Mouse (Mus musculus) hematopoietic stem cell, adult 5-6 weeks (primary cell): ENCODE measurements around the gene Aox3. TPM values are rescaled to one million over a fixed set of nuclear protein-coding genes. Genes with fewer than 3 reads are reported as not detected.

Experiments
- ATAC-seq, 2 experiments: fragments of 125-278 bp in 1 of 2; replicated peaks in 1 of 2; 2 replicates each; pipeline ENCODE4 v1.8.0; 2016 to 2017; ENCODE audit warnings: inconsistent platforms in 2 of 2, mild to moderate bottlenecking in 2 of 2, moderate number of reproducible peaks in 2 of 2, low read depth in 1 of 2, moderate TSS enrichment in 1 of 2; ENCODE audit not compliant: low FRiP score in 2 of 2, poor library complexity in 2 of 2, severe bottlenecking in 2 of 2, insufficient read depth in 1 of 2, low TSS enrichment in 1 of 2
- total RNA-seq: library from RNA; stranded (forward); fragments of 172-1452, 232-1000 nt; gene quantifications from 2 replicates; pipeline ENCODE4 v1.2.3, GENCODE M21; 2017

The Aox3 gene
- total RNA-seq, 1 experiment from 2014 or later, result not detected

DNA sequence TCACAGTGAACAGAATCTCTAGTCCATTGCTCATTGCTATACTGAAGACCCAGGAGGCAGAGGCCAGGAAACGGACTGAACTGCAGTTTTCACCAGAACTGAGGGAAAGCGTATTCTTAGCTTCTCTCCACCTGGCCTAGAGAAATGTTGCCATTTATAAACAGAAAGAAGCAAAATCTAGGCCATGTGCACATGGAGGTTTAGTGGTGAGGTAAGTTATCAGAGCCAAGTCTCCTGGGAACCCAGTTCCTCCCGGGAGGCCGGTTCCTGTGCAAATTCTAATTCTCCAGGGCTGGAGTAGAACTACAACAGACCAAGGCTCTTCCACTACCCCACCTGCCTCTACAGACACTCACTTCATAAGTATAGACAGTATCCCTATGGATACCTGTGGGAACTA lies 116.8 kb downstream of the Aox3 start:
- no peak for ATAC-seq

DNA sequence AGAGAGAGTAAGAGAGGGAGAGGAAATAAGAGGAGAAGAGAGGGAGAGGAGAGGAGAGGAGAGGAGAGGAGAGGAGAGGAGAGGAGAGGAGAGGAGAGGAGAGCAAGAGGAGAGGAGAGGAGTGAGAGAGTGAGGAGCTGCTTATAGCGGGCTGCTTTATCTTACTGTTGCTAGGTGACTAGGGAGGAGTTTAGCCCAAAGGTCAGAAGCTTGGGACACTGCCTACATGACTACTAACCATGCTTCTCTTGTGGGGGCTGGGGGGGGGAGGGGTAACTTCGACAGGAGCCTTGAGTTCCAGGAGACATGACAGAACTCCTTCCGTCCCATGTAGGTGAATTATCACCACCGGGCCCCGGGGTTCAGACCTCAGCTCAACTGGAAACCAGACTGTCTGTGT lies 117.6 kb downstream of the Aox3 start:
- no peak for ATAC-seq

DNA sequence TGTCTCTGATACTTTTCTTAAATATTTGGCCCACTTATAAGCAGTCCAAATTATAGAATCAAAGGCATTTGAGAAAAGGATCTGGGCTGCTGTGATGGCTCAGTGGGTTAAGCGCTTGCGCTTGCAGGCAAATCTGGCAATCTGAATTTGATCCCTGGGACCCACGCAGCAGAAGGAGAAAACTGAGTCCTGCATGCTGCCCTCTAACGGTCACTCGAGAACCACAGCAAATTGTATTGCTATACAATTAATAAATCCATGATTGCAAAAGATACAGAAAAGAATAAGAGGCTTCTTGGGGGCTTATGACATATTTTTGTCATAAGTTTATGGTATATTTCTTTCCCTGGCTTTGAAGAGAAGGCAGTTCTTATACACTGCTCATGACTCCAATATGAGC lies 122.5 kb downstream of the Aox3 start:
- ATAC-seq, result no peak

DNA sequence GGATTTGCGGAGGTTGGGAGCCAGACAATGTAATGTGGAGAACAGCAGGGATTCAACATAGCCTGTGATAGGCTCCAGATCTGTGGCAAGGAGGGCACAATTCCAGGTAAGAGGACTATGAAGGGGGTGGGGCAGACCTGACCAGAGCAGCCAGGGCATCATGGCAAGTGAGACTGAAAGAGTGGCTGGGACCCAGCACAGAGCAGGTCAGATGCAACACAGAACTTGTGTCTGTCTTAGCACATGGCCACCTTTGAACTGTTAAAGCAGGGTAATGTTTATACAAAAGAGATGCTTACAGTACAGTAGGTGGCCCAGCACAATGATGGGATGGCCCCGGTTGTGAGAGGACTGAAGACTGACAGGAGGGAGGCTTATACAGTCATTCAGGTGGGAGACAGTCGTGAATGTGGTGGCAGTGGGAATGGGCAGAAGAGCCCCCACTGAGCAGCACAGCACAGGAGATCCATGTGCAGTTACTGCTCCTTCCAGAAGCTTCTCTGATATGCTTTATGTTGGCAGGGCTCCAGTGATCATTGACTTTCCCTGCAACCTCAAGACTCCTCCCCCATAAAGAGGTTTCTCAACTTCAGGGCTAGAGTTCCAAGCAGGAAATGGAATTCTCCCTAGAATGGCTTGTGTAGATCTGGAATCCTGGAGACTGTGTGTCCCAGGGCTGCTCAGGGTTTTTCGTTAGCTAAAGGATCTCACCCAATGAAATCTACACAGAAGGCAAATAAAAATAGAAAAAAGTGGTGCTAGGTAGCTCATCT lies 124.8 kb downstream of the Aox3 start:
- no peak for ATAC-seq

DNA sequence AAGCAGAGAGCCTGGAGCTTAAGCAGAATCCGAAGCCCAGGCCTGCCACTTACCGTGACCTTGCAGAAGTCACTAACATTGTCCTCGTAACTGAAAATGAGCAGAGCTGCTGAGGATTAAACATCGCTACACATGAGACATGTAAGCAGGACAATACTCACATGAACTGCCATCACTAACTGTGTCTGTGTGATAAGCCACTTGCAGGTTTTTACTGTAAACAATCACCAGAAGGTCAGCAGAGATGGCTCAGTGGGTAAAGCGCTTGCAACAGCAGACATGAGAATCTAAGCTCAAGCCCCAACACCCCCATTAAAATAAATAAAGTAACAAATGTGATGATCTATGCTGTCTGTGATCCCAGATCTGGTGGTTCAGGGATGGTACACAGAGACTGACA lies 125.5 kb downstream of the Aox3 start:
- no peak for ATAC-seq

DNA sequence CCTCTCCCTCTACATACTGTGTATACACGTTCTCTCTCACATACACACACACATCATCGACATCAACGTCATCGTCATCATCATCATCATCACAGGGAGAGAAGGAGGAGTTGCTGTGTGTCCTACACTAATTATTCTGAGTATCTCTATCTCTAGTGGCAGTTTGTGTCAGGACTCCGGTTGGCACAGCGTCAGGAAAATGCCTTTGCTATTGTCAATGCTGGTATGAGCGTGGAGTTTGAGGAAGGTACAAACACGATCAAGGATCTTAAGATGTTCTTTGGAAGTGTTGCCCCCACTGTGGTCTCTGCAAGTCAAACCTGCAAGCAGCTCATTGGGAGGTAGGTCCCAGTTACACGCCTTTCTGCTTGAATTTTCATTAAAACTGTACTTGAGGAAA lies 126.0 kb downstream of the Aox3 start:
- no peak for ATAC-seq

DNA sequence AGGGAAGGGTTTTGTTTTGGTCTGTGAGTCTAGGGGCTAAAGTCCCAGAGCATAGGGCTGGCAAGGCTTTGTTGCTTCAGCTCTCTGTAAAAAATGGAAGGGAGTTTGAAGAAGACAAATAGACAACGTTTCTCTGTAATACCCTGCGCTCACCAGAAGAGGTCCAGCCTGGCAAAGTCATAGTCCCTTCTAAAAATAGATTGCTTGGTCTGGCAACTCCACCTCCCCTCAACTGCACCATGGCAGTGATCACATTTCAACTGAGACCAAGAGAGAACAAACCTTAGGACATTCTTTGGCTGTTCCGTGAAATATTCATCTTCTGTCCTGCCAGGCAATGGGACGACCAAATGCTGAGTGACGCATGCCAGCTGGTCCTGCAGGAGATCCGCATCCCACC lies 127.4 kb downstream of the Aox3 start:
- ATAC-seq, result 0 out of 4 replicates have a peak, but pooled peaks of 1 of the 2 experiments have one; percentile 12

DNA sequence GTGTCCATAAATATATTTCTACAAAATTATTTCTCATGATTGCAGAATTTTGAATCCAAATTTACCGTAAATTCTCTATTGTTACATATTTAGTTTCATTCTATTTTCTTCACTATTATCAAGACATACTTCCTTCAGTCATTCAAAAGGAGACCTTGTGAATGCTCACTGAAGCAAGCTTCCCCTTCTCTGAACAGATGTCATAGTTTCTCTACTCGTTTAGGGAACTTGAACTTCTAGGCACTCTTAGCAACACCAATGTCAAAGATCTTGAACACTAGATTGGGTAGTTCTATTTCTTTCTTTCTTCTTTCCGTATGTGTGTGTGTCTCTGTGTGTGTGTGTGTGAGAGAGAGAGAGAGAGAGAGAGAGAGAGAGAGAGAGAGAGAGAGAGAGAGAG lies 131.6 kb downstream of the Aox3 start:
- 0 out of 4 replicates have a peak, but pooled peaks of 1 of the 2 experiments have one; percentile 56 for ATAC-seq

DNA sequence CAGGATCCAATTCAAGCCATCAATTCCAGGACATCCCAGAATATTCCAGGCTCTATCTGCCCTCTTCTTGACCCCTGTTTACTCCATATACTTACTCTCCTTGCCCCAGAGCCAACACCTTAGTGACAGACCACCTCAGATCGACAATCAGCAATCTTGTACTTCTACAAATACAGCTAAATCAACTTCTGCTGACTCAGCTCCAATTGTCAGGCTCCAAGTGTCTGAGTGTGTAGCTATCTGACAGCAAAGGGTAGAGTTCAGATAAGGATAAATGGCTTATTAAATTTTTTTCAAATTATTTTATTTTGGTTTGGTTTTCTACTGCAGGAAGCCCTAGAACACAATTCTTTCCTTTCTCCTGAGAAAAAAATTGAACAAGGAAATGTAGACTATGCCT lies 135.6 kb downstream of the Aox3 start:
- no peak for ATAC-seq

Other genes with a start within 250 kb of the Aox3 start
- 19.0 and 20.4 TPM in 2 replicates for gene Sgo2a, start 117.2 kb upstream of the Aox3 start, total RNA-seq
- gene Kctd18, start 94.2 kb upstream of the Aox3 start, total RNA-seq, result 30.4 and 32.8 TPM in 2 replicates
- 0.06 TPM in 1 of 2 replicates, not detected in the other for gene Aox1, start 83.2 kb upstream of the Aox3 start, total RNA-seq
- gene Aox4, start 97.3 kb downstream of the Aox3 start, total RNA-seq, result 0.25 and 0.55 TPM in 2 replicates
- 0.38 TPM in 1 of 2 replicates, not detected in the other for gene Aox2, start 165.2 kb downstream of the Aox3 start, total RNA-seq